Mouse (Mus musculus) bone marrow, adult 2 months (tissue): ENCODE measurements around the gene Manbal.

Experiments
- CTCF ChIP-seq: fragments of 200-500 bp; IDR thresholded peaks from 2 replicates; pipeline ENCODE4 v1.5.1; 2011; ENCODE audit warnings: low read length, control low read depth; ENCODE audit not compliant: control insufficient read depth, insufficient read depth
- POLR2A ChIP-seq: fragments of 200-500 bp; IDR thresholded peaks from 2 replicates; pipeline ENCODE4 v1.6.1; 2011; ENCODE audit warnings: low read depth, mild to moderate bottlenecking, control low read depth, low read length, borderline replicate concordance; ENCODE audit not compliant: control insufficient read depth

DNA sequence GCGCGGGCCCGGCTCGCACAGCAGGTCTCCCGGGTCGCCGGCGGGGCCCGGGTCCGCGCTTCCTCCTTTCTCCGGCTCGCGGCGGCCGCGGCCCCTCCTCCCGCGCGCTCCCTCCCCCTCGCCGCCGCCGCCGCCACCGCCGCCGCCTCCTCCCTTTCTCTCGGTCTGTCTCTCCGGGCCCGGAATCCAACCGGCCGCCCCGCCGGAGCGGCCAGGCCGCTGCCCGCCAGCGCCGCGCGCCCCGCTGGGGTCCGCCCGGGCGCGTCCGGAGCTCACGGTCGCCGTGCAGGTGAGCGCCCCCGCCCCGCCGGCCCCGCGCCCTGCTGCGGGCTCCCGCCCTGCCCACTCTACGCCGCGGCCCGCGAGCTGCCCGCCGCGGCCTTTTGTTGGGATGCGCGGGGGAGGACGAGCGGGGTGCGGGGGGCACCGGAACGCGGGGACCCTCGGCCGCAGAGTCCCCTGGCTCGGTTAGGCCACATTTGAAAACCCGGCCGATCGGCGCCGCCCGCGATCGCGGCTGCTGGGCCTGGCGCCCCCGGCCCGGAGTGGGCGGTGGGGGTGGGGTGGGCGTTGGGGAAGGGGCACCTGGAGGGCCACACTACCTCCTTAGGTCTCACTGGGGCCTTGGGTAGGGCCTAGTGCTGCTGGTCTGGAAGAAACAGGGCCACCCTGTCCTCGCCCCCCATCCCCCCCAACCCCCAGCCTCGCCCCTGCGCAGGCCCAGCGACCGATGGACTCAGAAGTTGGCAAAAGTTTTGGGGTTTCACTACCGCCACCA, 56.9 kb downstream of the Manbal start:
- TF ChIP-seq POLR2A = no peak
- TF ChIP-seq CTCF = no peak
